Mouse (Mus musculus) myocyte (in vitro differentiated cells): ENCODE measurements around the gene Axin2. TPM values are rescaled to one million over a fixed set of nuclear protein-coding genes. Genes with fewer than 3 reads are reported as not detected.

Experiments used
- H3K27me3 ChIP-seq: one replicate; pipeline ENCODE4 v1.6.1; 2011; ENCODE audit not compliant: control insufficient read depth, insufficient read depth, insufficient read length
- H3K36me3 ChIP-seq: one replicate; pipeline ENCODE4 v1.6.1; 2011; ENCODE audit not compliant: control insufficient read depth, insufficient read depth
- H3K4me2 ChIP-seq: one replicate; pipeline ENCODE4 v1.6.1; 2011; ENCODE audit warnings: low read depth, control low read depth
- H3K4me3 ChIP-seq: one replicate; pipeline ENCODE4 v1.5.1; 2011; ENCODE audit warnings: mild to moderate bottlenecking, control low read depth, moderate library complexity
- H3K79me2 ChIP-seq: one replicate; pipeline ENCODE4 v1.6.1; 2011; ENCODE audit not compliant: control insufficient read depth, insufficient read depth
- H3ac ChIP-seq: one replicate; pipeline ENCODE4 v1.6.1; 2011; ENCODE audit not compliant: control insufficient read depth, insufficient read length
- CEBPB ChIP-seq: IDR thresholded peaks from 2 replicates; pipeline ENCODE4 v1.6.1; 2011; ENCODE audit warnings: mild to moderate bottlenecking, moderate library complexity; ENCODE audit not compliant: poor library complexity, insufficient read depth, severe bottlenecking
- E2F4 ChIP-seq: IDR thresholded peaks from one replicate; pipeline ENCODE4 v1.6.1; 2011; ENCODE audit warnings: mild to moderate bottlenecking, control low read depth, moderate library complexity; ENCODE audit not compliant: insufficient read depth
- MAX ChIP-seq: IDR thresholded peaks from one replicate; pipeline ENCODE4 v1.6.1; 2011; ENCODE audit warnings: low read depth, mild to moderate bottlenecking, control low read depth
- MYOD1 ChIP-seq, 3 experiments: IDR thresholded peaks; one replicate each; pipeline ENCODE4 v1.6.1; 2011; ENCODE audit warnings: control low read depth in 2 of 3, low read depth in 2 of 3, mild to moderate bottlenecking in 2 of 3, moderate library complexity in 1 of 3; ENCODE audit not compliant: insufficient read length in 2 of 3, control insufficient read depth in 1 of 3
- MYOG ChIP-seq, 3 experiments: IDR thresholded peaks; one replicate each; pipeline ENCODE4 v1.6.1; 2011; ENCODE audit warnings: control low read depth in 2 of 3, low read depth in 2 of 3, mild to moderate bottlenecking in 2 of 3; ENCODE audit not compliant: insufficient read length in 2 of 3, control insufficient read depth in 1 of 3, insufficient read depth in 1 of 3
- POLR2A ChIP-seq: IDR thresholded peaks from one replicate; pipeline ENCODE4 v1.6.1; 2011; ENCODE audit warnings: low read depth, mild to moderate bottlenecking, control low read depth, moderate library complexity; ENCODE audit not compliant: insufficient read length
- POLR2AphosphoS2 ChIP-seq: IDR thresholded peaks from one replicate; pipeline ENCODE4 v1.6.1; 2011; ENCODE audit warnings: low read depth, control low read depth; ENCODE audit not compliant: insufficient read length
- REST ChIP-seq: IDR thresholded peaks from one replicate; pipeline ENCODE4 v1.6.1; 2011; ENCODE audit warnings: mild to moderate bottlenecking, control low read depth, moderate library complexity; ENCODE audit not compliant: insufficient read depth, insufficient read length
- SRF ChIP-seq: IDR thresholded peaks from one replicate; pipeline ENCODE4 v1.6.1; 2011; ENCODE audit warnings: low read depth; ENCODE audit not compliant: control insufficient read depth, insufficient read length
- TCF12 ChIP-seq: IDR thresholded peaks from one replicate; pipeline ENCODE4 v1.6.1; 2011; ENCODE audit warnings: mild to moderate bottlenecking, control low read depth; ENCODE audit not compliant: poor library complexity, insufficient read depth, severe bottlenecking
- TCF3 ChIP-seq: IDR thresholded peaks from one replicate; pipeline ENCODE4 v1.6.1; 2011; ENCODE audit warnings: low read depth, control low read depth; ENCODE audit not compliant: insufficient read length
- USF1 ChIP-seq: IDR thresholded peaks from one replicate; pipeline ENCODE4 v1.6.1; 2011; ENCODE audit warnings: low read depth, mild to moderate bottlenecking, control low read depth, moderate library complexity
- polyA plus RNA-seq: library from polyadenylated mRNA; unstranded; fragments of >200 nt; fragmentation: generic; extraction: Trizol; gene quantifications from one replicate; pipeline ENCODE4 v1.2.1, GENCODE M21; 2012; ENCODE audit warnings: missing spikeins

The Axin2 gene
- polyA plus RNA-seq, 1 experiment, result 1.7 TPM

- Histone ChIP-seq H3K4me3 (no peak overlapping the region), H3ac (no peak overlapping the region), H3K79me2 (no peaks in the 10 kb centered on the region), H3K27me3 (no peaks in the 10 kb centered on the region), H3K4me2 (no peak overlapping the region), H3K36me3 (no peaks in the 10 kb centered on the region)
- TF ChIP-seq MYOG (IDR thresholded peaks at IDR 0.05; ENCODE audit: control insufficient read depth in 1 of 3, insufficient read depth in 1 of 3, insufficient read length in 2 of 3, low read depth in 2 of 3) (no peak), REST (no peak)
Measured at GRCm38 (mm10) chr11:108927093-108927444, 6.9 kb downstream of the Axin2 start.

- Histone ChIP-seq H3K79me2 (no peaks in the 10 kb centered on the region), H3K4me2 (no peak overlapping the region), H3K4me3 (no peak overlapping the region), H3ac (no peak overlapping the region), H3K36me3 (no peaks in the 10 kb centered on the region), H3K27me3 (no peaks in the 10 kb centered on the region)
- TF ChIP-seq MYOG (IDR thresholded peaks at IDR 0.05; ENCODE audit: control insufficient read depth in 1 of 3, insufficient read depth in 1 of 3, insufficient read length in 2 of 3, low read depth in 2 of 3), result no peak
- TF ChIP-seq SRF, result no peak
- no peak for TF ChIP-seq E2F4
- no peak for TF ChIP-seq MYOD1 (IDR thresholded peaks at IDR 0.05; ENCODE audit: control insufficient read depth in 1 of 3, insufficient read length in 2 of 3, low read depth in 2 of 3)
- no peak for TF ChIP-seq POLR2AphosphoS2
- TF ChIP-seq MAX, result no peak
- TF ChIP-seq POLR2A, result no peak
- TF ChIP-seq USF1, result no peak
- TF ChIP-seq REST, result no peak
- no peak for TF ChIP-seq CEBPB
- no peak for TF ChIP-seq TCF12
- TF ChIP-seq TCF3, result no peak
Measured at GRCm38 (mm10) chr11:108928096-108928495, 7.9 kb downstream of the Axin2 start.

GRCm38 (mm10) chr11:108928752-108929151 is 8.6 kb downstream of the Axin2 start:
- Histone ChIP-seq H3K4me3 (no peak overlapping the region), H3K36me3 (no peaks in the 10 kb centered on the region), H3ac (no peak overlapping the region), H3K79me2 (no peaks in the 10 kb centered on the region), H3K27me3 (no peaks in the 10 kb centered on the region), H3K4me2 (no peak overlapping the region)
- TF ChIP-seq CEBPB (no peak), MYOG (IDR thresholded peaks at IDR 0.05; ENCODE audit: control insufficient read depth in 1 of 3, insufficient read depth in 1 of 3, insufficient read length in 2 of 3, low read depth in 2 of 3) (no peak)

- H3ac ChIP-seq, result no peak overlapping the region
- TF ChIP-seq CEBPB (no peak), MYOG (IDR thresholded peaks at IDR 0.05; ENCODE audit: control insufficient read depth in 1 of 3, insufficient read depth in 1 of 3, insufficient read length in 2 of 3, low read depth in 2 of 3) (no peak), E2F4 (no peak), SRF (no peak), POLR2A (no peak), REST (no peak), MYOD1 (IDR thresholded peaks at IDR 0.05; ENCODE audit: control insufficient read depth in 1 of 3, insufficient read length in 2 of 3, low read depth in 2 of 3) (no peak), TCF12 (no peak), POLR2AphosphoS2 (no peak), USF1 (no peak), TCF3 (no peak), MAX (no peak)
- H3K4me3 ChIP-seq, result no peak overlapping the region
- H3K27me3 ChIP-seq, result no peaks in the 10 kb centered on the region
- no peak overlapping the region for H3K4me2 ChIP-seq
- no peaks in the 10 kb centered on the region for H3K36me3 ChIP-seq
- H3K79me2 ChIP-seq, result no peaks in the 10 kb centered on the region
Measured at GRCm38 (mm10) chr11:108929176-108929575, 9.0 kb downstream of the Axin2 start.

GRCm38 (mm10) chr11:108929700-108930099 is 9.6 kb downstream of the Axin2 start:
- Histone ChIP-seq H3ac (no peak overlapping the region), H3K4me3 (no peak overlapping the region), H3K36me3 (no peaks in the 10 kb centered on the region), H3K27me3 (no peaks in the 10 kb centered on the region), H3K79me2 (no peaks in the 10 kb centered on the region), H3K4me2 (no peak overlapping the region)
- TF ChIP-seq SRF, result no peak
- no peak for TF ChIP-seq MAX
- TF ChIP-seq MYOG (IDR thresholded peaks at IDR 0.05; ENCODE audit: control insufficient read depth in 1 of 3, insufficient read depth in 1 of 3, insufficient read length in 2 of 3, low read depth in 2 of 3), result no peak
- no peak for TF ChIP-seq POLR2AphosphoS2
- TF ChIP-seq CEBPB, result no peak
- no peak for TF ChIP-seq E2F4
- TF ChIP-seq TCF12, result no peak
- no peak for TF ChIP-seq POLR2A
- no peak for TF ChIP-seq USF1
- TF ChIP-seq REST, result no peak
- no peak for TF ChIP-seq TCF3
- TF ChIP-seq MYOD1 (IDR thresholded peaks at IDR 0.05; ENCODE audit: control insufficient read depth in 1 of 3, insufficient read length in 2 of 3, low read depth in 2 of 3), result no peak
